Mouse (Mus musculus): ENCODE data around the gene Dcps.

Dcps gene

GRCm38 (mm10) chr9:35108916-35109315 is 66.9 kb downstream of the Dcps start:
- peak; percentile 62 for DNase-seq (ENCODE audit: low spot score)

- DNase-seq (ENCODE audit: low spot score): no peak
These were observed 67.8 kb downstream of the Dcps start for GRCm38 (mm10) chr9:35108066-35108465.

- DNase-seq (ENCODE audit: low spot score): no peak
These were observed 68.5 kb downstream of the Dcps start for GRCm38 (mm10) chr9:35107396-35107795.

- DNase-seq (ENCODE audit: low spot score): peak; percentile 88
These were observed 69.7 kb downstream of the Dcps start for GRCm38 (mm10) chr9:35105884-35106880.

- no peak for DNase-seq (ENCODE audit: low spot score)
These were observed 70.4 kb downstream of the Dcps start for GRCm38 (mm10) chr9:35105438-35105837.

- no peak for DNase-seq (ENCODE audit: low spot score)
These were observed 71.2 kb downstream of the Dcps start for GRCm38 (mm10) chr9:35104711-35105110.

- DNase-seq (ENCODE audit: low spot score): peak; percentile 15
These were observed 77.1 kb downstream of the Dcps start for GRCm38 (mm10) chr9:35098762-35099161.

- no peak for DNase-seq (ENCODE audit: low spot score)
These were observed 78.0 kb downstream of the Dcps start for GRCm38 (mm10) chr9:35097901-35098300.

- DNase-seq (ENCODE audit: low spot score): no peak
These were observed 80.1 kb downstream of the Dcps start for GRCm38 (mm10) chr9:35095726-35096125.

- DNase-seq (ENCODE audit: low spot score): no peak
These were observed 82.5 kb downstream of the Dcps start for GRCm38 (mm10) chr9:35093350-35093749.

GRCm38 (mm10) chr9:35092904-35093303 is 83.0 kb downstream of the Dcps start:
- DNase-seq (ENCODE audit: low spot score): no peak

All from adipocyte (in vitro differentiated cells).